Mouse (Mus musculus) heart, postnatal 4 days (tissue): ENCODE data around the gene Irf3. TPM values are rescaled to one million over a fixed set of nuclear protein-coding genes. Genes with fewer than 3 reads are reported as not detected.

Source experiments
- DNase-seq: peaks from one replicate; pipeline ENCODE4 v3.0.0; 2021
- total RNA-seq, 2 experiments: library from RNA; stranded (reverse); gene quantifications; 2 replicates each; pipeline ENCODE4 v1.2.3; 2021

Irf3 gene
- total RNA-seq, 2 experiments from 2014 or later: 42.0 to 43.0 TPM

DNA sequence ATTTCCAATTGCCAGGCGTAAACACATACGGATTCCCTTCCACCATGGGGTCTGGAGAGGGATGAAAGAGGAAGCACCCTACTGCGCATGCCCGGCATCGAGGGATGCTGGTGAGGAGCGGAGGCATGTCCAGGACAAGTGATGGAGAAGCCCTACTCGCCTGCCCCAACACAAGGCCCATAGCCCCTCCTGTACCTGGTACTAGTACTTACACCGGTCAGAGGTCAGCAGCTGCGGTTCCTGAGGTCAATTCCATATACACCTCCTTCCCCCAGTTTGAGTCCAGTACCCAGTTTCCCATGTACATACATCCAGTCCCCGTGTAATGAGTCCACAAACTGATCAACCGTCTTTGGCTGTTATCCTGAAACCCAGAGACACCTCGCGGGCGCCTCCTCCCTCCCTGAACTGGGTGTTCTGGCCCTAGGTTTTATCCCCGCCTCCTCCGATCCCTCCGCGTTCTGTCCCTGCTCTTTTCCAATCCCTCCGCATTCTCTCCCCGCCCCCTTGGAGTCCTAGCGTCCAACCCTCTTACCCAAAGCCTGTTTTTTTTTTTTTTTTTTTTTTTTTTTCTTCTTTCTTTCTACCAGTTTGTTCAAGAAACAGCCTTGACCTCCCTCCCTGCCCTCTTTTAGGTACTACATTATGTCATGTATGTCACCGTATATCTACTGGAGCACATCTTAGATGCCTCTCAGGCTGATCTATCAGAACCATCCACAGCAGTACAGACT lies 22.9 kb upstream of the Irf3 start, which contains the start of gene Cpt1c:
TSS of gene Cpt1c (minus strand) at position 469 of the 734 bp plus-strand sequence.
- DNase-seq: peak; percentile 82

DNA sequence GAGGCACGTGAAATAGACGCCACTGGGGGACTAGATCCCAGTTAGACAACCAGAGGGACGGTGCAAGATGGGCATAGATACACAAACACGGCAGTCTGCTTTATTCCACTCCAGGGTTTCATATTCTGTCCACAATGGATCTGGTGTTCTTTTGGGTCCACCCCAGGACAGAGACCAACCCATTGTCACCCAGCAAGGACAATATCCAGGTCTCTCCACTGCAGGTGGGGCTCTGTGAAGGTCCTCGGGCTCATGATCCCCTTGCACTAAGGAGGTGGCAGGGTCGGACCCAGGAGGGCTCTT lies 22.4 kb upstream of the Irf3 start:
- no peak for DNase-seq

DNA sequence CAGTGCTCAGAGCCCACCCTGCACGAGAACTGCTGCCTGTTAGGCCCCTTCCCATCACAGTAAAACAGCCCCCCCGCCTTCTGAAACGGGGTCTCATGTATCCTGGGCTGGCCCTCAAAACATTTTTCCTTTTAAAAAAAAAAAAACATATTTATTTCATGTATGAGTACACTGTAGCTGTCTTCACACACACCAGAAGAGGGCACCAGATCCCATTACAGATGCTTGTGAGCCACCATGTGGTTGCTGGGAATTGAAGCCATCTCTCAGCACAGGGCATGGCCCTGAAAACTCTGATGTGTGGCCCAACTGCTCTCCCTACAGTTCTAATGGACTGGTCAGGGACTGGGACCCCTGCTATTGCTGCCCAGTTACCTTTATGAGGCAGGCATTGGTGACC lies 19.1 kb upstream of the Irf3 start:
- no peak for DNase-seq

DNA sequence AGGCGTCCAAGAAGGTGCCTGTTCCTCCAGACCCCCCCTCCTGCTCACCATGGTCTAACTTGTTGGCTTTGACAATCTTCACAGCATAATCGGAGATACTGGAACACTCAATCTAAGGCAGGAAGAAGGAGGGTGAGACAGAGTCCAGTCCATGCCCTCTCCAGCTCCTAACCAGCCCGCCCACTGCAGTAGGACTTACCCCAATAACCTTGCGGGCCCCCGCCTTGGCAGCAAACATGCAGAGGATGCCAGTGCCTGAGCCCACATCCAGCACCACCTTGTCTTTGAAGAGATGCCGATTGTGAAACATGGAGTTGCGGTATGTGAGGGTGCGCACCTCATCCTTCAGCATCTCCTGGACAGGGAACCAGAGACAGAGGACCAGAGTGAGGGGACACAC lies 15.9 kb upstream of the Irf3 start:
- no peak for DNase-seq

DNA sequence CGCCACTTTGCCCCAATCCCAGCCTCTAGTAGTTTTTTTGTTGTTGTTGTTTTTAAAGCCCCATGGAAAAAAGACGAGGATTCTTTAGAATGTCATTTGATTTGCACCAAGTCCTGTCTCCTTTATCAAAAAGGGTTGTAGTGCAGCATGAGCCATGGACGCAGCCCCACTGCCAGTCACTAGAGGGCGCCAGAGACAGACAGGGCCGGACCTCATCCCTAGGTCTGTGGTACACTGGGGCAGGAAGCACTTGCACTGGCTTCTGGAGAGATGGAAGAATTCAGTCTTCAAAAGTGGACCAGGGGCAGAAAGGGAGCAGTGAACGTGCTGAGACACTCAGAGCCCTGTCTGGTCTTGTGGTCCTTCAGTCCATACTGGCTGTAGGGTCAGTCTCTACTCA lies 14.4 kb upstream of the Irf3 start:
- DNase-seq: peak; percentile 94

DNA sequence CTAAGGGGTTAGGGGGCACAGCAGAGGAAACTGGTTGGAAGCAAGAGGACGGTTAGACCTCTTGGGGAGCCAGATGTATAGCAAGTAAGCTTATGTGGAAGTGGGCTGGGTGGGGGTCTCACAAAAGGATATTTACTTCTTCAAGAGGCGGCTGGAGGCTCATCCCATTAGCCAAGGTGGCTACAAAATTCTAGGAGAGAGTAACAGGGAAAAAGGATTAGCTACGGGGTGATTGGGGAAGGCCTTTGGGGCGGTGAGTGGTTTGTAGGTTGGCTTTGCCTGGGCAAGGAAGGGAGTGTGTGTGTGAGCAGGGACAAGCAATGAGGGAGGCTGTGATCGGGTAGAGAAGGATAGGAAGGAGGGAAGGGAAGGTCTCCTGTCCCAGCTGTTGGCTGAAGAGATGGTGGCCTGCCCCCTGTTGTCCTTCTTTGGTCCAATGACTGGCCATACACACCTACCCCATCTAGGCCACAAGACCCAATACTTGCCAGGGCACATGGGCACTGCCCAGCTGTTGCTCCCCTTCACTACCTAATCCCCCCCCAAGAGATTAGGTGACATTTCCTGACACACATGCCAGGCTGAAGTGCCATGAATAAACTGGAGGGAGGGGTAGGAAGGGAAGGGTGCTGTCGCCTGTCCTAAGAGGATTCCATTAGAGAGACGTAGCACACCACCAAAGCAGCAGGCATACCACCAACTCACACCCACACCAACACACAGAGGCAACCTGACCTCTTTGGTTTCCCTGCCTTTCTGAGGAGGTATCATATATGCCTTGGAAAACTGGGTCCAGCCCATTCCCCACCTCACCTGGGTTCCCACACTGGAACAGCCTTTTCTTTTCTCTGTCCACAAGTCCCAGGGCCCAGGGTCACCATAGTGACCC lies 13.3 kb upstream of the Irf3 start:
- no peak for DNase-seq

DNA sequence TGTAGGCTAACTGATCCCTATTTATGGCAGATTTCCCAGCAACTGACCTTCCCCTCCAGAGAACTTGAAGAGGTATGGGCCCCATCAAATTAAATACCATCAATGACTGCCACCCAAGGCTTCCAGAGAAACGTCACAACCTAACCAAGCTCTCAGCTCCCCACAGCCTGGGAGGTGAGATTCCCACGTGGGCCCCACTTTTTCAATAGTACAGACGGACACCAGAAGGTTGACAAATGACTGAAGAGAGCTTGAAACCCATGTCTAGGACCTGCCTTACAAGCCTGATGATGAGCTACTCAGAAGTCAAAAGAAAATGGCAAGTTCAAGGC lies 12.6 kb upstream of the Irf3 start:
- DNase-seq: no peak

DNA sequence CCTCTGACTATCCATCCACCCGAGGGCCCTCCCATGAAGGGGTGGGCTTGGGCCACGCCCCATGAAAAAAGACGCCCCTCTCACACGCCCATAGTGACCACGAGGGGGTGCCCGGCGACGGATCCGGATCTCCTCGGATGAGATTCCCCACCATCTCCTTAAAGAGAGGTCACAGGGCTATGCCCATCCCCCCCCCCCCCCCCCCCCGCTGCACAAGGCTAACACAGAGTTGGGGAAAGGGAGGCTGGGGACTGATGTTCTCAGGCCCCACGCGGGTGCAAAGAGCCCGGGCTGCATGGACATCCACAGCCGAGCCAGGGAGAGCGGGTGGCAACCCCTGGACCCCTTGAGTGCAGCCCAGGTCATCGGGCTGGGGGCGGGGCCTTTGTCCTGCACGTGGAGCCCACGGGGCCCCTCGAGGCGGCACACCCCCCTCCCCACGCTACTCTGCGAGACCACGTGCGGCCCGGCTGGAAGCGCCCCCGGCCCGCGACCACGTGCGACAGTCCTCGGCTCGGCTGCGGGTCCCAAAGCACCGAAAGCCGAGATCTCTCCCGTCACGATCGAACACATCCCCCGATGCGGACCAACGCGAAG lies 11.8 kb upstream of the Irf3 start:
- DNase-seq: peak; percentile 87

DNA sequence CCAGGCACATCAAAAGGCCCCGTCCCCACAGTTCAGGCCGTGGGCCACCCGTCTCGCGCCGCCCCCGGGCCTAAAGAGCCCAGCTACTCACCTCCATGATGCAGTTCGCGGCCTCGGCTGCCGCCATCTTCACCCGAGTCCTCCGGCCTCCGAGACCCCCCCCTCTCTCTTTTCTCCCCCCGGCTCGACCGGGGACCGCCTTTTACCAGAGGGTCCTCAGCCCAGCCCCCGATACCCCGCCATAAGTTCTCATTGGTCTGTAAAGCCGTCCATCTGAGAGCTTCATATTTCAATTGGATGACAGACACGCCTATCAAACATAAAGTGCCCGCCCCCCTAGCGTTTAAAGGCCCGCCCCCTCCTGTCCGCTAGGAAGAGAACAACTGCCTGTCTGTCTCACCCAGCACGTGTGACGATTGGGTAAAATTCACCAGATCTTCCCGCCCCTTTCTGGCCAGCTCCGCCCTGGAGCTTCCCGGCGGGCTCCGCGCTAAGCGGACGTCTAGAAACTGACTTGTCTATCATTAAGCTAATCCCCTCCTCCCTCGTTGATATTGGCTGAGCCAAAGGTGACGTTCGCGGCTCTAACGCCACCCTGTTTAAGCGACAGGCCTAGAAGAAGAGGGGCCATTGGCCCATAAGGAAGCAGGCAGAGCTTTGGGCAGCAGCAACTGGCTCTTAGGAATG lies 11.1 kb upstream of the Irf3 start, which contains the start of gene Prmt1:
TSS of gene Prmt1 (minus strand) at position 377 of the 687 bp plus-strand sequence.
- DNase-seq: peak; percentile 97

DNA sequence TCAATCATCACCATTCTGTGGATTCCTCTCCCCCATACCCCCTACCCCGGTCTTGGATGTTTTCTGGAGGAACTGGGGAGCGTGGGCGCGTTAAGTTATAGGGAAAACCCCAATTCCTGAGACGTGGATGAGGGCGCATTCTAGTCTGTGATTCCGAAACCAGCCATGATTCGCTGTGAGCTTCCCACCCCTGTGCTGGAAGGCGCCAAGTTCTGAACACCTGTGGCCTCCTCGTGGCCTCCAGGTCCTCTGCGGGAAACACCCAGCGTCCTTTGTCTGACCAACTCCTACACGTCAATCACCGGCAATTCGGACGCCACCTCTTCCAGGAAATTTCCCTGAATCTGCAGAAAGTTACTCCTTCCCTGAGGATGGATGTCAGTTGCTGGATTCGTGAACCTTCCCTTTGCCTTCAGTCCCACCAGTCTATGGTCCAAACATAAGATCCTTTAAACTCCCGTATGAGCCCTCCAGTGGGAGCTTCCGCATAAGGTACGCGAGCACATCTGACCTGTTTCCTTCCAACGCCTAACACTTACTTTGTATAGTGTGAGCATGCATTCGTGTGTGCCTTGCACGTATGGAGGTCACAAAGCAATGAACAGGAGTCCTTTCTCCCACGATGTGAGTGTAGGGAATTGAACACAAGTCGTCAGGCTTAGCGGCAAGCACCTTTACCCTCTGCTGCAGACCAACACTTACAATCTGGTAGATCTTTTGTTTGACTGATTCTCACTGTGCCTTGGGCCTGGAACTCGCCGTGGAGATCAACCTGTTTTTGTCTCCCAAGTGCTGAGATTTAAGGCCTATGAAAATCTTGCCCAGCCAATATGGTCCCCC lies 10.3 kb upstream of the Irf3 start:
- no peak for DNase-seq

DNA sequence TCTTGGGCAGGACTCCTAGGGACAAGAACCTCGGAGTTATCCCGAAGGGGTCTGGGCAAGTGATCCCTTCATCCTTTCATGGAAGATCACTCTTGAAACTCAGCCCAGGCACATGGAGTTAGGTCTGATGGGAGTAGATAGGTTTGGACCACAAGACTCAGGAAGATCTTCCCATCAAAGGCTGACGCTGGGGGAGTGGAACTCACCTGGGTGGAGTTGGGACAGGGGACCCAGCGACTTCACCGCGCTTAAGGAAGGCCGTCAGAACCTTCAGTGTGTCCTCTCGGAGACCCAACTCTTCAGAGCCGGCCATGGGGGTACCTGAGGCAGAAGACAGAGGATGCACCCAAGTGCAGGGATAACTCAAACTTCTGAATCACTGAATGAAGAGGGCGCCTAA lies 776 bp upstream of the Irf3 start:
- DNase-seq: no peak

DNA sequence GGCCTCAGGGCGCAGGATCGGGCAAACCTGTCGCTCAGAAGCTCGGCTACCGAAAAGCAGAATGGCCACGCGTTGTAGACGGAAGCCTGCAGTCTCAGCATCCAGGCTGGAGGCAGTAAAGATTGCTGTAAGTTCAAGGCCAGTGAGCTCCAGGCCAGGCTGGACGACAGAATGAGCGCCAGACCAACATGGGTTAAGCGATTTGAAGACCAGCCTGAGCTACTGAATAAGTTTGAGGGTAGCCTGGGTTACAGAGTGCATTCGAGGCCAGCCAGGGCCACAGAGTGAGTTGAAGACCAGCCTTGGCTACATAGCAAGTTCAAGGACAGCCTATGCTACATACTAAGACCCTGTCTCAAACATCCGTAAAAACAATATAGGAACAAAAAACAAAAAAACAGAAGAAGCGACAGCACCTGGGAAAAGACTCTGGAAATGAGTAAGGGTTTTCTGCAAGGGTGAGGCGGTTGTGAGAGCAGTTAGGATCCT lies 536 bp downstream of the Irf3 start:
- DNase-seq: no peak

DNA sequence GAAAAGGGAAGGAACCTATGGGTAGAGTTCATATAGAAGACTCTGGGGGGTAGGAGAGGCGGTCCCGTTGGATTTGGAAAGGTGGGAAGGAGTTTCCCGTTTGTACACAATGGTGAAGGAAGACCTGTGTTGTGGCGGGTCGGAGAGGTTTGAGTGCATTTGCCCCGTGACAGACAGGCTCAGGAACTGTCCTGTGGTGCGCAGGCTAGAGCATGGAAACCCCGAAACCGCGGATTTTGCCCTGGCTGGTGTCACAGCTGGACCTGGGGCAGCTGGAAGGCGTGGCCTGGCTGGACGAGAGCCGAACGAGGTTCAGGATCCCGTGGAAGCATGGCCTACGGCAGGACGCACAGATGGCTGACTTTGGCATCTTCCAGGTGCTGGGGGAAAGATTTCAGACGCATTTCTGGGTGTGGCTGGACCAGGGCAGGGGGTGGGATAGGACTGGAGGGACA lies 1.1 kb downstream of the Irf3 start, which contains the start of gene Bcl2l12:
TSS of gene Bcl2l12 (minus strand) at position 212 of the 455 bp plus-strand sequence.
- DNase-seq: peak; percentile 70

DNA sequence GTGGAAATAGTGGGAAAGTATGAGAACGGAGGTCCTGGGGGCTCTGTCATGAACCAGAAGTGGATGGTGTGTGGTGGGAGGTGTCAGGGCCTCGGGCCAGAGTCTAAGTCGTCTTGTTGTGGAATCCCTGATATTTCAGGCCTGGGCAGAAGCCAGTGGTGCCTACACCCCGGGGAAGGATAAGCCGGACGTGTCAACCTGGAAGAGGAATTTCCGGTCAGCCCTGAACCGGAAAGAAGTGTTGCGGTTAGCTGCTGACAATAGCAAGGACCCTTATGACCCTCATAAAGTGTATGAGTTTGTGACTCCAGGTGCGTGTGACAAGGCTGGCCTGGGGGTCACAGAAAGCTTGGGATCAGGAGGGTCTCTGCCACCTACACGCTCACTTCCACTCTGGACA lies 2.3 kb downstream of the Irf3 start:
- DNase-seq: no peak

DNA sequence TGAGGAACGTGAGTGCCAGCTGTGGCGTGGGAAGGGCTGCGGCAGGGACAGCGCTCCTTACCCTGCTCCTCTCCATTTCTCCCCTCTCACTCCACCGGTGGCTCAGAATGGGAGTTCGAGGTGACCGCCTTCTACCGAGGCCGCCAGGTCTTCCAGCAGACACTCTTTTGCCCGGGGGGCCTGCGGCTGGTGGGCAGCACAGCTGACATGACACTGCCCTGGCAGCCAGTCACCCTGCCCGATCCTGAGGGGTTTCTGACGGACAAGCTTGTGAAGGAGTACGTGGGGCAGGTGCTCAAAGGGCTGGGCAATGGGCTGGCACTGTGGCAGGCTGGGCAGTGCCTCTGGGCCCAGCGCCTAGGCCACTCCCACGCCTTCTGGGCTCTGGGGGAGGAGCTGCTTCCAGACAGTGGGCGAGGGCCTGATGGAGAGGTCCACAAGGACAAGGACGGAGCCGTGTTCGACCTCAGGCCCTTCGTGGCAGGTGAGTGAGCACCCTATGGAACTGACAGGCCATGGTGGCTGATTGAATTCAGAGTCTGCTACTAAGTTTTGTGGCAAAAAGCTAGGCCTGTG lies 3.2 kb downstream of the Irf3 start:
- DNase-seq: no peak

DNA sequence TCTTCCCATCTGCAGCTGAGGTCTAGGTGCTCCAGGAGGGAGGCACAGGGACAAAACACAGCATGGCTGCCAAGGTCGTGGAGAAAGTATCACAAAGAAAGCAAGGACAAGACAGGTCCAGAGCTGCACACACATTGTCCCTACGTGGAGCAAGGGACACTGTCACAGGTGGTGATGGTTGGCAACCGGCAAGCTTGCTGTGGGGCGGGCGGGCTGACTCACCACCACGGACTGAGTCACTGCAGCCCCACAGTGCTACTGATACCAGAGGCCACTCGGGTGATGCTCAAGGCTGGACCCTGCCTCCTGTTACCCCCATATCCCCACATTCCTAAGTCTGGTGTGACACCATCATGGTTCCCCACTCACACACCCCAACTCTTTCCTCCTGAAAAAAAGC lies 5.0 kb downstream of the Irf3 start:
- no peak for DNase-seq

DNA sequence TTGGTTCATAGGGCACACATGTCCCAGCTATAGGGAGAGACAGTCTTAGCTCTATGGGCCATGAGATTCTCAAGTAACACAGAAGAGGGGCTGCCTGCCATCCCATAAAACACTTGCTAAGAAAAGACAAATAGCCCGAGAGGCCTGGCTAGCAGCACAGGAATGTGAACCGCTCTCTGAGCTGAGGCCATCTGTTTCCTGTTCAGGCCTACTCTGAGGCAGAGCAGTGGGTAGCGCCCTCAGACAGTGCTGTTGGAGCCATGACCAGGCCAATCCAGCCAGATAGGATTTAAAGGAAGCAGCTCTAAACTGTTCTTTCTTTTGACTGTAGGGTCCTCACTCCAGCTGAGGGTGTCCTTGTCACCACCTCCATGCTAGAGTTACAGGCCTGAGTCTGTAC lies 7.1 kb downstream of the Irf3 start:
- DNase-seq: peak; percentile 26

DNA sequence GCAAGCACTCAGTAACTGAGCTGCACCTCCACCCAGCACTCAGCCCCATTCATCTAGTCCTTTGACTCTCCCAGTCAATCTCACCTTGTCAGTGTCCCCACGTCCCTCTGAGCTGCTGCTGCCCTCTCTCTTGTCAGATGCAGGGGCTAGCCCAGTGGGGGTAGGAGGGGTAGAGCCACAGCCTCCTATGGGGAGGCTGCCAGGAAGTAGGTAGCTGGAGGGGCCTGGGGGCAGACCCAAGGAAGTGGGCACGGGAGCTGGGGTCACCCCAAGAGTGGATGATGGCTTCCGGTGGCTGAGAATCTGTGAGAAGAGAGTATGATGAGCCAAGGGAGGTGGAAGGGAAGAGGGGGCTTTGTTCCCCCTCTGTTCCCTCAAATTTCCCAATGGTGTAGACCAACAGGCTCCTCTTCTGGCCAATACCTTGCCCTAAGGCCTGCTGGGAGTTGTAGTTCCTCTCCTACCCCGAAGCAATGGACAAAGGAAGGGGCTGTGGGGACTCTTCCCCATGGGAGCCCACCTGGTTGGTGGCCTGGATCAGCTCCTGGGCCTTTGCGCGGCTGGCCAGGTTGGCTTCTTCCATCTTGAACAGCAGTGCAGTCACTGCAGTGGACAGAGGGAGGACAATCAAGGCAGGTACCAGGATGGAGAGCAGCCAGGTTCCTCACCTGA lies 8.0 kb downstream of the Irf3 start:
- DNase-seq: no peak

DNA sequence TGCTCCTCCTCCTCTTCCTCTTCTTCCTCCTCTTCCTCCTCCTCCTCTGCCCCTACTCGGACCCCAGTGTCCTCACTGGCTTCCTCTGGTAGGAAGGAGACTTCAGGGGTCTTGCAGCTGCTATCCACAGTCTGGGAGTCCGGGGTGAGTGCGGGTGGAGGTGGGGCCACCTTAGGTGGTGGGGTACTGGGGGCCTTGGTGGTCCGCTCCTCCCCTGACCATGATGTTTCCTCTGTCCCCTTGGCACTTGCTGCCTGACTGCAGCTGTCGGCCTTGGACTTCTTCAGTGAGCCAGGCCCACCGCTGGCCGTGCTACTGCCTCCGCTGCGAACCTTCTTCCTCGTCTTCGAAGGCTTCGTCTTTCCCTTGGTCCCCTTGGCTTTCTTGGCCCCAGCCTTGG lies 9.1 kb downstream of the Irf3 start:
- DNase-seq: no peak

DNA sequence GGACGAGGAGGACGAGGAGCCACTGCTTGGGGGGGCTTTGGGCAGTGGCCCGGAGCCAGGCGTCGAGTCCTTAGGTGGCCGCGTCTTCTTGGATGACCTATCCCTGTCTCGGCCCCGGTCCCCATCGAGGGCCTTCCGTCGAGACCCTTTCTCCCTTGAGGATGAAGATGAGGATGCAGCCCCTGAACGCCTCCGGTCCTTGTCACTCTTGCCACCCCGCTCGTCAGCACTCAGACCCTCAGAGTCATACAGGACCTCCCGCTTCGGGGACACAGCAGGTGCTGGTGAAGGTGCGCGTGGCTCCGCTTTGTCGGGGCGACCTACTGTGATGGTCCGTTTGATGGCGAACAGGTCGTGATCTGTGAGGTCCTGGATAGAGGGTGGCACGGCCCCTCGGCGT lies 9.7 kb downstream of the Irf3 start:
- DNase-seq: no peak

DNA sequence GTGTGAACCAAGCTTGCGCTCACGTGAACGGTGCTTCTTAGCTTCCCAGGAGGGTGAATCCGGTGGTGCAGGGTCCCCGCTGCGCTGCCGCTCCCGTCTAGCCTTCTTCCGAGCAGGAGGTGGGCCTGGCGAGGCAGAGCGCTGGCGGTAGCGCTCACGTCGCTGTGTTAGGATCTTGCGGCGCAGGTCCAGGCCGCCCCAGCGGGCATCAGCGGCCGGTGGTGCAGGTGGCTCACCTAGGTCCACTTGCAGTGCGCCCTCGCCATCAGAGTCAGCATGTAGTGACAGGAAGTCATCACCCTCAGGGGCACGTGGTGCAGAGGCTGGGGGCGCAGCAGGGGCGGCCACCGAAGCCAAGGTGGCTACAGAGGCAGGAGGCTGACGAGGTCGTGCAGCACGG lies 10.4 kb downstream of the Irf3 start:
- DNase-seq: no peak
